Mouse (Mus musculus) kidney, embryonic 14.5 days (tissue): ENCODE results near the gene Cdc42bpg. TPM values are rescaled to one million over a fixed set of nuclear protein-coding genes. Genes with fewer than 3 reads are reported as not detected.

Source experiments
- ATAC-seq: fragments of 200-750 bp; cut with Nextera tagmentation; 2 replicates; pipeline ENCODE4 v1.8.0; 2017; ENCODE audit warnings: moderate number of reproducible peaks, mild to moderate bottlenecking, moderate TSS enrichment, moderate library complexity; ENCODE audit not compliant: low FRiP score, low TSS enrichment
- H3K27ac ChIP-seq: fragments of 300-500 bp; sonication (generic); 2 replicates; pipeline ENCODE4 v1.5.1; 2014; ENCODE audit warnings: low read depth, mild to moderate bottlenecking, low read length, moderate library complexity, mixed read lengths
- H3K27me3 ChIP-seq: fragments of 300-500 bp; sonication (generic); 2 replicates; pipeline ENCODE4 v1.6.1; 2014; ENCODE audit warnings: mild to moderate bottlenecking, low read length; ENCODE audit not compliant: control insufficient read depth, insufficient read depth
- H3K36me3 ChIP-seq: fragments of 300-500 bp; sonication (generic); 2 replicates; pipeline ENCODE4 v1.6.1; 2014; ENCODE audit warnings: low read length, mixed read lengths; ENCODE audit not compliant: control insufficient read depth, insufficient read depth
- H3K4me1 ChIP-seq: fragments of 300-500 bp; sonication (generic); 2 replicates; pipeline ENCODE4 v1.6.1; 2014; ENCODE audit warnings: low read length, mixed read lengths; ENCODE audit not compliant: control insufficient read depth, insufficient read depth
- H3K4me2 ChIP-seq: fragments of 300-500 bp; sonication (generic); replicated peaks from 2 replicates; pipeline ENCODE4 v1.6.1; 2014; ENCODE audit warnings: low read depth, mild to moderate bottlenecking, low read length
- H3K4me3 ChIP-seq: fragments of 300-500 bp; sonication (generic); 2 replicates; pipeline ENCODE4 v1.5.1; 2014; ENCODE audit warnings: mild to moderate bottlenecking, low read length
- H3K9ac ChIP-seq: fragments of 300-500 bp; sonication (generic); 2 replicates; pipeline ENCODE4 v1.6.1; 2014; ENCODE audit warnings: low read depth, mild to moderate bottlenecking, low read length, moderate library complexity
- H3K9me3 ChIP-seq: fragments of 300-500 bp; sonication (generic); 2 replicates; pipeline ENCODE4 v1.6.1; 2016; ENCODE audit warnings: low read length; ENCODE audit not compliant: control insufficient read depth
- WGBS: fragments of 180-500 bp; shearing (Covaris S2); extraction: QIAGEN DNeasy Blood & Tissue Kit; methylation state at CpG from one replicate; pipeline ENCODE4 v1.1.7; 2014; 5-methylcytosine and 5-hydroxymethylcytosine counted together
- polyA plus RNA-seq: library from polyadenylated mRNA; unstranded; fragments of >200 nt; fragmentation: Nextera tagmentation; extraction: Ambion mirVana; gene quantifications from 2 replicates; pipeline ENCODE4 v1.2.1, GENCODE M21; 2014

The Cdc42bpg gene
- polyA plus RNA-seq, 1 experiment from 2014 or later, result 0.89 TPM

- Histone ChIP-seq H3K4me1 (no peaks in the 10 kb centered on the region), H3K9me3 (no peaks in the 10 kb centered on the region), H3K4me2 (no peak overlapping the region), H3K9ac (no peak overlapping the region), H3K27me3 (peaks cover 6% of the 10 kb centered on the region; the same call in 1 of the 2 replicates), H3K4me3 (no peak overlapping the region; the same call in 1 of the 2 replicates), H3K36me3 (no peaks in the 10 kb centered on the region), H3K27ac (no peak overlapping the region)
- ATAC-seq, result no peak
- WGBS, result 22% methylated on average over 11 of the region's 11 CpGs
Measured at GRCm38 (mm10) chr19:6267306-6268169, 38.7 kb upstream of the Cdc42bpg start.

- Histone ChIP-seq H3K27me3 (peaks cover 6% of the 10 kb centered on the region; the same call in 1 of the 2 replicates), H3K4me1 (no peaks in the 10 kb centered on the region), H3K9ac (no peak overlapping the region), H3K9me3 (no peaks in the 10 kb centered on the region), H3K36me3 (no peaks in the 10 kb centered on the region), H3K4me2 (no peak overlapping the region), H3K27ac (no peak overlapping the region), H3K4me3 (no peak overlapping the region; the same call in 1 of the 2 replicates)
- WGBS, result 15% methylated on average over 8 of the region's 8 CpGs
- peak; percentile 78 for ATAC-seq
Measured at GRCm38 (mm10) chr19:6268170-6268528, 38.1 kb upstream of the Cdc42bpg start.

- Histone ChIP-seq H3K4me3 (no peak overlapping the region), H3K4me1 (no peaks in the 10 kb centered on the region), H3K9ac (no peak overlapping the region), H3K9me3 (no peaks in the 10 kb centered on the region), H3K4me2 (no peak overlapping the region), H3K27me3 (peaks cover 6% of the 10 kb centered on the region; the same call in 1 of the 2 replicates), H3K36me3 (no peaks in the 10 kb centered on the region), H3K27ac (no peak overlapping the region)
- ATAC-seq, result no peak
- 81% methylated on average over 7 of the region's 7 CpGs for WGBS
Measured at GRCm38 (mm10) chr19:6268670-6269132, 37.6 kb upstream of the Cdc42bpg start.

GRCm38 (mm10) chr19:6269798-6270475 lies 36.3 kb upstream of the Cdc42bpg start:
- Histone ChIP-seq H3K4me3 (no peak overlapping the region), H3K9me3 (no peaks in the 10 kb centered on the region), H3K4me1 (no peaks in the 10 kb centered on the region), H3K36me3 (no peaks in the 10 kb centered on the region), H3K9ac (no peak overlapping the region), H3K4me2 (no peak overlapping the region), H3K27ac (no peak overlapping the region), H3K27me3 (peaks cover 6% of the 10 kb centered on the region; the same call in 1 of the 2 replicates)
- ATAC-seq, result no peak
- whole genome bisulfite sequencing, result 88% methylated on average over 8 of the region's 8 CpGs

GRCm38 (mm10) chr19:6270661-6271060 lies 35.6 kb upstream of the Cdc42bpg start:
- no peak for ATAC-seq
- Histone ChIP-seq H3K36me3 (no peaks in the 10 kb centered on the region), H3K27me3 (peaks cover 6% of the 10 kb centered on the region; the same call in 1 of the 2 replicates), H3K4me3 (no peak overlapping the region), H3K4me1 (peaks cover 3% of the 10 kb centered on the region; the same call in 1 of the 2 replicates), H3K9me3 (no peaks in the 10 kb centered on the region), H3K27ac (no peak overlapping the region), H3K4me2 (no peak overlapping the region), H3K9ac (0 out of 2 replicates have a peak overlapping the region, but pooled peaks have one; percentile 12)
- 64% methylated on average over 9 of the region's 9 CpGs for WGBS

- peak overlapping the region; percentile 12; the same call in 1 of the 2 replicates for H3K9ac ChIP-seq
- no peak overlapping the region for H3K4me2 ChIP-seq
- peaks cover 6% of the 10 kb centered on the region; the same call in 1 of the 2 replicates for H3K27me3 ChIP-seq
- no peak for ATAC-seq
- WGBS, result 35% methylated on average over 8 of the region's 8 CpGs
- no peak overlapping the region for H3K4me3 ChIP-seq
- H3K36me3 ChIP-seq, result no peaks in the 10 kb centered on the region
- H3K9me3 ChIP-seq, result no peaks in the 10 kb centered on the region
- peaks cover 6% of the 10 kb centered on the region; the same call in 1 of the 2 replicates for H3K4me1 ChIP-seq
- H3K27ac ChIP-seq, result no peak overlapping the region
Measured at GRCm38 (mm10) chr19:6271206-6271605, 35.0 kb upstream of the Cdc42bpg start.

GRCm38 (mm10) chr19:6272053-6272452 lies 34.2 kb upstream of the Cdc42bpg start:
- Histone ChIP-seq H3K27ac (no peak overlapping the region), H3K4me1 (peaks cover 6% of the 10 kb centered on the region; the same call in 1 of the 2 replicates), H3K4me3 (no peak overlapping the region), H3K9ac (no peak overlapping the region), H3K27me3 (peaks cover 4% of the 10 kb centered on the region; the same call in 1 of the 2 replicates), H3K9me3 (no peaks in the 10 kb centered on the region), H3K36me3 (no peaks in the 10 kb centered on the region), H3K4me2 (no peak overlapping the region)
- WGBS, result 67% methylated on average over 7 of the region's 7 CpGs
- ATAC-seq, result no peak

GRCm38 (mm10) chr19:6272738-6273137 lies 33.5 kb upstream of the Cdc42bpg start:
- H3K4me1 ChIP-seq, result peaks cover 6% of the 10 kb centered on the region; the same call in 1 of the 2 replicates
- H3K27ac ChIP-seq, result no peak overlapping the region
- WGBS, result 82% methylated on average over 4 of the region's 4 CpGs
- no peaks in the 10 kb centered on the region for H3K9me3 ChIP-seq
- H3K4me2 ChIP-seq, result no peak overlapping the region
- no peaks in the 10 kb centered on the region for H3K36me3 ChIP-seq
- no peaks in the 10 kb centered on the region; the same call in 1 of the 2 replicates for H3K27me3 ChIP-seq
- ATAC-seq, result no peak
- no peak overlapping the region for H3K9ac ChIP-seq
- no peak overlapping the region for H3K4me3 ChIP-seq
